Mouse (Mus musculus): Measurements from ENCODE around the gene Odf3l1.

DNA sequence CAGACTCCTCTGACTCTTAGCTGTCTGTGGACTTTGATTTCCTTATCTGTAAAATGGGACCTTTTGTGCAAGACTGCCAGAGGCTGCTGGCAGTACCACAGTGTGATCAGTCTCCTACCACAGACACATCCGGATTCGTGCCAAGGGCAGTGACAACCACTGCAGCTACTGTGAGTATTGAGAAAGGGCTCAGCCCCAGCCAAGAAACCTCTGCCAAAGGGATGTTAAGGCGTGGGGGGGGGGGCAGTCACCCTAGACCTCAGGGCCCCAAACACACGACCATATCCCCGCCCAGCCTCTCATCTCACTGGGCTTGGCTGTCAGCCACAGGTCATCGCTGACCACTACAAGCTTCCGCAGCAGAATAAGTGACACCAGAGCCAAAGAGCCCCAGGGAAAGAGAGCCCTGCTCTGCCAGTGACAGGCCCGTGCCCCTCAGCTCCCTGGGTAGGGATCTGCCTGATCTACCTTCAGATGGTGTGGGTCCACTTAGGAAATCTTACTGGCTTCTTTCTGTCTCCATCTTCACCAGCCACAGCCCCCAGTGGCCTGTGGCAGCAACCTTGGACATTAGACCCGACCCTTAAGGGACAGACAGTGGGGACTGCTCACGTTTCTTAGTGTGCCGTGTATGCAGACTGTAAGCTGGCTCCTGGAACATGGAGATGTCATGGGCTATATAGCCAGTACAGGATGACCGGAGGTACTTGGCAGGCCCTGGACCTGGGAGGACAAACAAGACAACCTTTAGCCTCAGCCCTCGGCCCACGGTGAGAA lies 14.2 kb downstream of the Odf3l1 start:
- TF ChIP-seq CTCF (IDR thresholded peaks at IDR 0.05; ENCODE audit: borderline replicate concordance, insufficient read depth, low read length), result no peak
- TF ChIP-seq POLR2A (IDR thresholded peaks at IDR 0.05; ENCODE audit: low read depth, low read length), result no peak

Data from embryonic fibroblast, embryonic 13.5 days (primary cell).